Mouse (Mus musculus) B cell, adult 67 days (primary cell): ENCODE results near the gene Hivep3. TPM values are rescaled to one million over a fixed set of nuclear protein-coding genes. Genes with fewer than 3 reads are reported as not detected.

Experiments
- total RNA-seq, 2 experiments: library from RNA; stranded (reverse); gene quantifications; 4 replicates each; pipeline ENCODE4 v1.2.4; 2023

The Hivep3 gene
- total RNA-seq, result 10 to 100 TPM in 1 of 2 experiments, 1 to 10 TPM in 1; 8.5 to 12.7 TPM

DNA sequence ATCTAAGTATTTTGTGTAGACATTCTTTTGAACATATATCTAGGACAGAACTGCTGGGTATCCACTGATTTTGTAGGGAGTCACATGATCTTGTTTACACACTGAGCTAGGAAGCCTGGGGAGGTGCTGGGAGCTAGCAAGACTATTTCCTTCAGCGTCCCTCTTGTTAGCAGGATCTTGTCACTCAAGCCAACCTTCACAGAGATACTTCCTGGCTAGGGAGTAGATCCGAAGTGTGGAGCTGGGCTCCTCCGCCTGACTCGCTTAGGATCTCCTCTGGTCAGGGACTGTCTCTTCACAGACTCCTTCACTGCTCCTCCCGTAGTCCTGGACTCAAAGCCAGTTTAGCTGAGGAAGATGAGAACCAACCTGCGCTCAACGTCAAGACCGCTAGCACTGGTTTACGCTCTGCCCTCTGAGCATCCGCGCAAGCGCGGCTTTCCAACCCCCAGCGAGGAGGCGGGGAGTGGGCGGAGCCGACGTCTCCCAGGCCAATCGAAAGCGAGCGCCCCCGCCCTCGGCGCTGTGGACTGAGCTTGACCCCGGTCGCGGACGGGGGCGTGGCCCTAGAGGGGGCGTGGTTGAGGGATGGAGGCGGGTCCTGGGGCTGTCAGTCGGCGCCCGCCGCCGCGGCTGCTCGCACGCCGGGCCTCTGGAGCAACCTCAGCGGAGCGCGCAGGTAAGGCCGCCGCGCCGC is at the start of gene Hivep3:
Gene Hivep3, plus strand, starts transcription at position 601 of the 697 bp plus-strand sequence.

DNA sequence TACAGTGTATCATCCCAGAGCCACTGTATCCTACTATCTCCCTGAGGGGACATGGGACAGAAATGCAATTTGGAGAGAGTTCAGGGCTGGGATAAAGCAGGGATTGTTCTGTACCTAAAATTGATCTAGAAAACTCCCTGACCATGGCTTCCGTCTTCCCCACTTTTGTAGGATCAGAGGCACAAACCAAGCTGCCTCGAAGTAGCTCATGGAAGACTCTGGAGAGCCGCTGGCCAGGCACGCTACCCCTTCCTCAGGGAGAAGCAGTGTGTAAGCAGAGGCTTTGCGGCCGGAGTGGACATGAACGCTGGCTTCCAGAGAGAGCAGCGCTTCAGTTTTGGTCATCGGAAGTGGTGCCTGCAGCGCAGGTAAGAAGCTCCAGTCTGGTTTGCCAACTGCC is 331.1 kb downstream of the Hivep3 start, which contains the start of gene AL607142.1:
Gene AL607142.1, plus strand, starts transcription at position 301 of the 400 bp plus-strand sequence.

DNA sequence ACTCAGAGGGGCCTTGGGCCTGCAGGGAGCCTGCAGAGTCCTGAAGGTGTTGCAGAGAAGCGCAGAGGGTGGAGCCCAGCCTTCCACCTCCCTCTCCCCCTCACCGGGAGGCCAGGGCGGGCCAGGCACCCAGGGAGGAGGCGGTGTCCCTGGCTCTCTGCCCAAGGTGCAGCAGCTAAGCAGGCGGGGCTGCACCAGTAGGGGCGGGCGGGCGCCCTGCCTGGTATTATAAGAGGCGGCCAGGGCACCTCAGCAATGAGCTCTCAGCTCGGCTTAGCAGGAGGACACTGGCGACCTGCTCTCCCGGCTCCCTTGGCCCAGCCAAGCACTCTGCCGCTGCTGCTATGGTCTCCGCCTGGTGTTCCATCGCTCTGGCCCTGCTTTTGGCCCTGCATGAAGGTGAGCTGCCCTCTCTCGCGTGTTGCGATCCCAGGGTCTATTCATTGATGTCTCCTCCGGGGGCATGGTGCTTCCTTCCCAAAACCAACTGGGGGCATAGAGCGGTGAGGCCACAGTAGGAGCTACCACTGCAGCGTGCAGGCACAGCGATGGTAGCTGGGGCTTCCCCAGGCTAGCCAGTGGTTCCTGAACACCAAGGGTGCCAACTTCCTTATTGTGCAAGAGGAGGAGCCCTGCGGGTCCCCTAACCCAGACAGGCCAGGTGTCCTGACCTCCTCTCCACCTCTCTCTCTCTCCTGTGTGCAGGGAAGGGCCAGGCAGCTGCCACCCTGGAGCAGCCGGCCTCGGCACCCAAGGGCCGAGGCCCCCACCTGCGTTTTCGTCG is 427.8 kb downstream of the Hivep3 start, which contains the start of gene Edn2:
Gene Edn2, plus strand, starts transcription at position 41 of the 784 bp plus-strand sequence.

Other genes starting within 250 kb of the Hivep3 start
- not detected for gene Rimkla, start 241.2 kb upstream of the Hivep3 start, total RNA-seq
- gene Foxj3, start 196.8 kb upstream of the Hivep3 start, total RNA-seq, result 10 to 100 TPM; 69.2 to 74.4 TPM
- 10 to 100 TPM in 1 of 2 experiments, 1 to 10 TPM in 1; 7.1 to 10.2 TPM for gene Frg2f1, start 194.3 kb upstream of the Hivep3 start, total RNA-seq
- gene Guca2a, start 96.1 kb upstream of the Hivep3 start, total RNA-seq, result 1 to 10 TPM; 2.0 to 3.9 TPM
- 1 to 10 TPM in 1 of 2 experiments, not detected in 1; 2.5 TPM for gene Guca2b, start 74.8 kb upstream of the Hivep3 start, total RNA-seq